Mouse (Mus musculus) intestine, embryonic 16.5 days (tissue): ENCODE measurements around the gene Bbs9. TPM values are rescaled to one million over a fixed set of nuclear protein-coding genes. Genes with fewer than 3 reads are reported as not detected.

Source experiments
- ATAC-seq: fragments of 200-750 bp; cut with Nextera tagmentation; 2 replicates; pipeline ENCODE4 v1.8.0; 2017; ENCODE audit warnings: moderate TSS enrichment, moderate library complexity
- H3K27ac ChIP-seq: fragments of 300-500 bp; sonication (generic); 2 replicates; pipeline ENCODE4 v1.5.1; 2014; ENCODE audit warnings: mild to moderate bottlenecking, low read length
- H3K27me3 ChIP-seq: fragments of 300-500 bp; sonication (generic); replicated peaks from 2 replicates; pipeline ENCODE4 v1.6.1; 2014; ENCODE audit warnings: low read length, control low read depth, mixed read lengths; ENCODE audit not compliant: control insufficient read depth, insufficient read depth
- H3K36me3 ChIP-seq: fragments of 300-500 bp; sonication (generic); 2 replicates; pipeline ENCODE4 v1.6.1; 2014; ENCODE audit warnings: low read length, control low read depth; ENCODE audit not compliant: control insufficient read depth, insufficient read depth
- H3K4me1 ChIP-seq: fragments of 300-500 bp; sonication (generic); 2 replicates; pipeline ENCODE4 v1.6.1; 2014; ENCODE audit warnings: low read length, control low read depth, mixed read lengths; ENCODE audit not compliant: control insufficient read depth, insufficient read depth
- H3K4me2 ChIP-seq: fragments of 300-500 bp; sonication (generic); 2 replicates; pipeline ENCODE4 v1.6.1; 2014; ENCODE audit warnings: low read depth, low read length, control low read depth
- H3K4me3 ChIP-seq: fragments of 300-500 bp; sonication (generic); 2 replicates; pipeline ENCODE4 v1.5.1; 2014; ENCODE audit warnings: mild to moderate bottlenecking, low read length
- H3K9ac ChIP-seq: fragments of 300-500 bp; sonication (generic); 2 replicates; pipeline ENCODE4 v1.6.1; 2014; ENCODE audit warnings: low read depth, low read length
- H3K9me3 ChIP-seq: fragments of 300-500 bp; sonication (generic); 2 replicates; pipeline ENCODE4 v1.6.1; 2016; ENCODE audit warnings: low read length, control low read depth; ENCODE audit not compliant: control insufficient read depth
- WGBS: fragments of 180-500 bp; shearing (Covaris S2); extraction: QIAGEN DNeasy Blood & Tissue Kit; methylation state at CpG from one replicate; pipeline ENCODE4 v1.1.7; 2014; 5-methylcytosine and 5-hydroxymethylcytosine counted together
- polyA plus RNA-seq: library from polyadenylated mRNA; unstranded; fragments of >200 nt; fragmentation: Nextera tagmentation; extraction: Ambion mirVana; gene quantifications from 2 replicates; pipeline ENCODE4 v1.2.1, GENCODE M21; 2015

Bbs9 gene
- polyA plus RNA-seq, 1 experiment from 2014 or later: 12.6 TPM

DNA sequence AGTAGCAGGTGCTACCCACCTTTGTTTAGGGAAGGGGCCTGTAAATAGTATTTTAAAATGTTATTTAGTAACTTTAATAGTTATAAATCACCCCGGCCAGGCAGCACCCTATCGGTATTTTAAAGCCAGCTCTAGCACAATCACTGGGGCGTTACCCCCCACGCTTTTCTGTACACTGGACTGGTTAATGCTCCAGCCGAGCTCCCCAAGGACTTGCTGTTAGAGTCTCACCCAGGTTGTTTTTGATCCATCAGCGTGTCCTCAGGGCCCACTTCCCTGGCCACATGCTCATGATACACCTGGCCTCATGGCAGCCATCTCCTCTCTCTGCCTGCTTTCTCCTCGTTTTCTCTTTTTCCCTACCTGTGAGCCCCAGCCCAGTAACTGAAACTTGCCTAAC, 301.9 kb downstream of the Bbs9 start:
- Histone ChIP-seq H3K36me3 (no peaks in the 10 kb centered on the region), H3K9me3 (no peaks in the 10 kb centered on the region), H3K4me2 (no peak overlapping the region), H3K27me3 (no peaks in the 10 kb centered on the region), H3K27ac (no peak overlapping the region), H3K9ac (no peak overlapping the region), H3K4me1 (no peaks in the 10 kb centered on the region), H3K4me3 (no peak overlapping the region)
- 82% methylated on average over 7 of the region's 7 CpGs for WGBS
- no peak for ATAC-seq

DNA sequence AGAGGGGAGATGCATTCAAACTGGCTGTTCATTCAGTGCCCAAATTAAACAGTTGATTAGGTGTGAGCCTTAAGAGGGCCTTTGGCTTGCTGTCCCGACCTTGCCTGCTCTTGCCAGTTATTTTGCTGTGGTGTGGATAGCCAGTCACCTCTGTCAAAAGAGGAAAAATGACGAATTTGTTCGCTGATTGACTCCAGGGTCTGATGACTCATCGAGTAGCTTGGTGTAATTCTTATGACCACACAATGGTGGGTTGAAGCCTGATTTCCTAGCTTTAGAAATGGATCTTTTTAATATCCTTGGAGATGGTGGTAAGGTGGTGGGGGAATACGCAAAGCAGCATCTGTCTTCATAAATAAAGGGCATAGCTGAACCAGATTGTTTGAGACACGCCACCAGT, 304.1 kb downstream of the Bbs9 start:
- H3K27ac ChIP-seq: no peak overlapping the region
- no peaks in the 10 kb centered on the region for H3K27me3 ChIP-seq
- no peaks in the 10 kb centered on the region for H3K36me3 ChIP-seq
- H3K9ac ChIP-seq: no peak overlapping the region
- no peaks in the 10 kb centered on the region for H3K4me1 ChIP-seq
- ATAC-seq: no peak
- no peaks in the 10 kb centered on the region for H3K9me3 ChIP-seq
- H3K4me3 ChIP-seq: no peak overlapping the region
- WGBS: 87% methylated on average over 6 of the region's 6 CpGs
- H3K4me2 ChIP-seq: no peak overlapping the region

DNA sequence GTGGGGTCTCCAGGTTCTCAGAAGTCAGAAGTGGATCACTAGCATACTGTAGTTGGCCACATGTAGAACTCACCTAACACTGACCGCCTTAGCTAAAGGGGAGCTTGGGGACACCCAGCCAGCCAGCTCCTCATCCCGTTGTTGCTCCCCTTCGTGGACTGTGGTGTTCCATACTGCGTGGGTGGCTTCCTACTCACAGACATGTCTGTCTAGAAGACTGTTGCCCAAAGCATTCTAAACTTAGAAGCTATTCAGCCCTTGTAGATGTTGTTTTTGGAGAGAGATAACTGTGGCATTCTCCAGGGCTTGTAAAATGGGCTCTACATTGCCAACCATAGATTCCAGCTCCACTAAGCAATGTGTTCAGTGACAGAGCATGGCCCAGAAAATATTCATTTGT, 310.5 kb downstream of the Bbs9 start:
- no peak overlapping the region for H3K9ac ChIP-seq
- H3K4me1 ChIP-seq: no peaks in the 10 kb centered on the region
- no peaks in the 10 kb centered on the region for H3K36me3 ChIP-seq
- no peak overlapping the region for H3K4me3 ChIP-seq
- H3K27me3 ChIP-seq: no peaks in the 10 kb centered on the region
- no peak overlapping the region for H3K27ac ChIP-seq
- H3K9me3 ChIP-seq: no peaks in the 10 kb centered on the region
- ATAC-seq: no peak
- WGBS: 96% methylated on average over 4 of the region's 4 CpGs
- no peak overlapping the region for H3K4me2 ChIP-seq

DNA sequence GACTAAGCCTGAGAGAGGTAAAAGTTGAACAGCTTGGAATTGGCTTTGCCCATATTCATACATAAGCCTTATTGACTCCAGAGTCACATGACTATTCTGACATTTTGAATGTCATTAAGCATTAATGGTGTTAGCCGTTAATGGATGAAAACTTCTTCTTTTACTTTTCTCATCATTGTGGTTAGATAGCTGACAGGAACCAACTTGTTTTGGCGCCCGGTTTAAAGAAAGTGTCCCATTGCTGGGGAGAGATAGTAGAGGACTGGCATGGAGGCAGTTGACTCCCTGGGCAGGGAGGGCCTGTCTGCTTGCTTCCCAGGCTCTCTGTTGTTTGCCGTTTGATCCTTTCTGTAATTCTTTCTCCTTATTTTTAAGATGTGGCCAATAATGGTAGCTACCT, 312.9 kb downstream of the Bbs9 start:
- H3K36me3 ChIP-seq: no peaks in the 10 kb centered on the region
- no peak overlapping the region for H3K4me3 ChIP-seq
- H3K4me2 ChIP-seq: no peak overlapping the region
- no peak overlapping the region for H3K9ac ChIP-seq
- H3K4me1 ChIP-seq: no peaks in the 10 kb centered on the region
- no peak overlapping the region for H3K27ac ChIP-seq
- H3K27me3 ChIP-seq: no peaks in the 10 kb centered on the region
- 94% methylated on average over 4 of the region's 4 CpGs for WGBS
- H3K9me3 ChIP-seq: no peaks in the 10 kb centered on the region
- ATAC-seq: no peak

DNA sequence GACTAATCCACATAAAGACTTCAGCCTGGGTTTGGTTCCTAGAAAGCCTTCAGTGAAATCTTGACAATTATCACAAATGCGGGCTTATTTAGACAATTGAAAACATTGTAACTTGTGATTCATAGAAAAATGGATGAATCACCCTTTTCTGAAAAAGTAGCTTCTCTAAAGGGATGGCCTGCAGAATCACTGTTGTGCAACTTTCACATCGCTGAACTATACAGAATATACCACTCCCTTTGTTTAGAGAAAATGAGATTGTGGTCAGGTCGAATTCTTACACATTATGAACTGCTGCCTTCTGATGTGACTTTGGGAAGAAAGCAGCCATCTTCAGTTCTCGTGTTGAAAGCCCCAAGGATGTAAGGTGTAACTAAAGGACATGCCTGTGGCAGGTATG, 313.3 kb downstream of the Bbs9 start:
- Histone ChIP-seq H3K27me3 (no peaks in the 10 kb centered on the region), H3K4me3 (no peak overlapping the region), H3K27ac (no peak overlapping the region), H3K9ac (no peak overlapping the region), H3K4me1 (no peaks in the 10 kb centered on the region), H3K36me3 (no peaks in the 10 kb centered on the region), H3K9me3 (no peaks in the 10 kb centered on the region), H3K4me2 (no peak overlapping the region)
- no peak for ATAC-seq
- WGBS: 87% methylated on average over 4 of the region's 4 CpGs

GRCm38 (mm10) chr9:22789380-22790168, 314.1 kb downstream of the Bbs9 start:
- no peak overlapping the region for H3K9ac ChIP-seq
- H3K27me3 ChIP-seq: no peaks in the 10 kb centered on the region
- H3K27ac ChIP-seq: no peak overlapping the region
- no peak overlapping the region for H3K4me2 ChIP-seq
- H3K36me3 ChIP-seq: no peaks in the 10 kb centered on the region
- 87% methylated on average over 9 of the region's 9 CpGs for WGBS
- no peak for ATAC-seq
- no peaks in the 10 kb centered on the region for H3K4me1 ChIP-seq
- no peaks in the 10 kb centered on the region for H3K9me3 ChIP-seq
- H3K4me3 ChIP-seq: no peak overlapping the region

- WGBS: 87% methylated on average over 5 of the region's 5 CpGs
- Histone ChIP-seq H3K9ac (no peak overlapping the region), H3K9me3 (no peaks in the 10 kb centered on the region), H3K4me2 (no peak overlapping the region), H3K27ac (no peak overlapping the region), H3K4me1 (no peaks in the 10 kb centered on the region), H3K4me3 (no peak overlapping the region), H3K36me3 (no peaks in the 10 kb centered on the region), H3K27me3 (no peaks in the 10 kb centered on the region)
- no peak for ATAC-seq
Measured at GRCm38 (mm10) chr9:22791208-22791607, 315.7 kb downstream of the Bbs9 start.

- no peaks in the 10 kb centered on the region for H3K4me1 ChIP-seq
- no peak overlapping the region for H3K27ac ChIP-seq
- WGBS: 82% methylated on average over 9 of the region's 9 CpGs
- H3K36me3 ChIP-seq: no peaks in the 10 kb centered on the region
- no peaks in the 10 kb centered on the region for H3K27me3 ChIP-seq
- no peak overlapping the region for H3K4me2 ChIP-seq
- no peaks in the 10 kb centered on the region for H3K9me3 ChIP-seq
- H3K9ac ChIP-seq: no peak overlapping the region
- no peak overlapping the region for H3K4me3 ChIP-seq
- no peak for ATAC-seq
Measured at GRCm38 (mm10) chr9:22791750-22792149, 316.2 kb downstream of the Bbs9 start.

GRCm38 (mm10) chr9:22793698-22794097, 318.2 kb downstream of the Bbs9 start:
- no peak for ATAC-seq
- Histone ChIP-seq H3K4me1 (no peaks in the 10 kb centered on the region), H3K27ac (no peak overlapping the region), H3K27me3 (no peaks in the 10 kb centered on the region), H3K4me2 (no peak overlapping the region), H3K9me3 (no peaks in the 10 kb centered on the region), H3K9ac (no peak overlapping the region), H3K4me3 (no peak overlapping the region), H3K36me3 (no peaks in the 10 kb centered on the region)
- 66% methylated on average over 7 of the region's 7 CpGs for WGBS

DNA sequence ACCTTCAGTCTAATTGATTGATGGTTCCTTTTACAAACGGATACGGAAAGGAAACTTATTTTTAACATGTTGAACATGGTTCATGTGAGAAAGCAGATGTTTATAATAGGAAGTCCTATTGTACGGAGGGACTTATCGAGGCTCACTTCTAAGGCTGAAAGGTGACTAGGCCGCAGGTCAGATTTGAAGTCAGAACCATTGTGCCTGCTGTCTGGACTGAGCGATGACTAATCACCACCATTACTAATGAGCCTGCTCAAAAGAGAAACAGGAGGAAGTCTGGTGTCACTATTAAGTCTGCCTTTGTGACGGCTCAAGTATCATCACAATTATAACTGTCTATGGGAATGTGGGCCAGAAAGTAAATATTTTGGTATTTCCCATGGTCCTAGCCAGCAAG, 325.2 kb downstream of the Bbs9 start:
- no peak for ATAC-seq
- Histone ChIP-seq H3K4me1 (no peaks in the 10 kb centered on the region), H3K4me2 (no peak overlapping the region), H3K27me3 (no peaks in the 10 kb centered on the region), H3K4me3 (no peak overlapping the region), H3K36me3 (no peaks in the 10 kb centered on the region), H3K9ac (no peak overlapping the region), H3K9me3 (no peaks in the 10 kb centered on the region), H3K27ac (no peak overlapping the region)
- 58% methylated on average over 7 of the region's 7 CpGs for WGBS
